ENCODE assay signal across 19 mouse cellular contexts in the genomic region with DNA sequence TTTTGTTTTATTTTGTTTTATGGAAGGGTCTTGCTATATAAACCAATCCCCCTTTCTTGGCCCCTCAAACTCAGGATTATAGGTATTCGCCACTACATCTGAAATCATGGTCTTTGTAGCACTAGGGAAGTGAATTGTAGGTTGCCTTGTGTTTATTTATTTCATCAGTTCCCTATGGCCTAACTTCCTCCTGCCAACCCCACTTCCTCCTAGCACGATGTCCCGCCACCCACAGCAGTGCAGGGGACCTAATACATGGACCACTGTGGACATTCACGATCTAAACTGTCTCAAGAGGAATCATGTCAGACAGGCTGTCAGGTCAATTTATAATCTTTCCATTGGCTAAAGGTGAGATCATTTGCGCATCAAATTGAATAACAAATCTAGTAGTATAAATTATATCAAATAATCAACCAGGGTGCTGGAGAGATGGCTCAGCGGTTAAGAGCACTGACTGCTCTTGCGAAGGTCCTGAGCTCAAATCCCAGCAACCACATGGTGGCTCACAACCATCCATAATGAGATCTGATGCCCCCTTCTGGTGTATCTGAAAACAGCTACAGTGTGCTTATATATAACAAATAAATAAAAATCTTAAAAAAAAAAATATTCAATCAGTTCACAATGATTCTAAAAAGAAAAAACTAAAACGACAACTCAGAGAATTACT. TPM values are rescaled to one million over a fixed set of nuclear protein-coding genes. Genes with fewer than 3 reads are reported as not detected.
DNase-seq lines count a peak whose midpoint lies in the region; ATAC-seq and TF ChIP-seq lines count a peak whose summit lies in the region.
"Had no signal": no experiment of that assay in that cellular context is flagged by ENCODE, and none has a peak within 500 bp of the region (broad histone marks: within the 10 kb centered on the region; RNA-seq: fewer than 3 reads in every experiment).

No protein-coding gene starts in this region.

- DNase-seq in heart, postnatal 0 days (ENCODE audit: low spot score) = no peak
- DNase-seq in heart, adult 9 months (ENCODE audit: low spot score in 2 of 2) = no peak
- no peak for DNase-seq in liver, postnatal 0 days
- no peak for DNase-seq in liver, embryonic 11.5 days (ENCODE audit: low spot score)
- no peak for DNase-seq in adrenal gland, adult 2 months
- no peak for DNase-seq in thymus, postnatal 36 days
- DNase-seq: B cell, adult 2 months; cerebellum, adult 9-10 months; heart, postnatal 36 days; layer of hippocampus, postnatal 36 days; spleen, adult 18-20 months; thymus, postnatal 4 days had no signal

- H3K36me3 ChIP-seq in heart, postnatal 0 days (replicated peaks; ENCODE audit: control insufficient read depth, insufficient read depth, low read length) = peaks cover 38% of the 10 kb centered on the region
- peaks cover 5% of the 10 kb centered on the region for H3K36me3 ChIP-seq in liver, postnatal 0 days (replicated peaks; ENCODE audit: insufficient read depth, low read length)
- H3K36me3 ChIP-seq in liver, embryonic 11.5 days (ENCODE audit: control insufficient read depth, insufficient read depth, low read length) = no peaks in the 10 kb centered on the region
- H3K36me3 ChIP-seq: embryonic facial prominence, embryonic 15.5 days had no signal

- H3K9me3 ChIP-seq in heart, postnatal 0 days (replicated peaks; ENCODE audit: control insufficient read depth, low read length) = no peaks in the 10 kb centered on the region
- H3K9me3 ChIP-seq in liver, postnatal 0 days (ENCODE audit: low read length) = no peaks in the 10 kb centered on the region
- H3K9me3 ChIP-seq in liver, embryonic 11.5 days (ENCODE audit: control insufficient read depth, low read length) = no peaks in the 10 kb centered on the region
- H3K9me3 ChIP-seq: embryonic facial prominence, embryonic 15.5 days; megakaryocyte, embryonic 14.5 days; neural tube, embryonic 13.5 days had no signal

- H3K9ac ChIP-seq in heart, postnatal 0 days (replicated peaks; ENCODE audit: low read depth, low read length) = no peak overlapping the region
- no peak overlapping the region for H3K9ac ChIP-seq in liver, postnatal 0 days (replicated peaks)
- no peak overlapping the region for H3K9ac ChIP-seq in liver, embryonic 11.5 days (ENCODE audit: low read depth, low read length)
- H3K9ac ChIP-seq: embryonic facial prominence, embryonic 15.5 days; neural tube, embryonic 13.5 days had no signal

- peak; percentile 12; the same call in 1 of the 2 replicates for TF ChIP-seq CTCF in heart, postnatal 0 days (IDR thresholded peaks at IDR 0.05; ENCODE audit: low read depth)
- peak; percentile 28; the same call in 1 of the 2 replicates for TF ChIP-seq CTCF in liver, postnatal 0 days (IDR thresholded peaks at IDR 0.05; ENCODE audit: low read depth)
- no peak; the same call in 1 of the 2 replicates for TF ChIP-seq CTCF in bone marrow macrophage, adult 2 months (IDR thresholded peaks at IDR 0.05; ENCODE audit: low read depth, low read length)

- H3K4me3 ChIP-seq in heart, postnatal 0 days (ENCODE audit: low read depth, low read length) = no peak overlapping the region
- H3K4me3 ChIP-seq in liver, postnatal 0 days (ENCODE audit: low read depth, low read length) = no peak overlapping the region
- H3K4me3 ChIP-seq in liver, embryonic 11.5 days (ENCODE audit: low read depth, low read length) = no peak overlapping the region
- no peak overlapping the region for H3K4me3 ChIP-seq in bone marrow macrophage, adult 2 months (ENCODE audit: insufficient read depth, low read length)
- H3K4me3 ChIP-seq: embryonic facial prominence, embryonic 15.5 days; megakaryocyte, embryonic 14.5 days; neural tube, embryonic 13.5 days had no signal

- no peaks in the 10 kb centered on the region for H3K27me3 ChIP-seq in heart, postnatal 0 days (ENCODE audit: control insufficient read depth, insufficient read depth, low read length)
- H3K27me3 ChIP-seq in liver, postnatal 0 days (ENCODE audit: insufficient read depth, low read length) = no peaks in the 10 kb centered on the region
- H3K27me3 ChIP-seq in liver, embryonic 11.5 days (replicated peaks; ENCODE audit: control insufficient read depth, insufficient read depth, low read length) = no peaks in the 10 kb centered on the region
- H3K27me3 ChIP-seq: embryonic facial prominence, embryonic 15.5 days; megakaryocyte, embryonic 14.5 days; neural tube, embryonic 13.5 days had no signal

- 90% methylated on average over 8 of the region's 8 CpGs for WGBS in heart, postnatal 0 days
- WGBS in liver, postnatal 0 days (ENCODE audit: insufficient replicate concordance) = 63% methylated on average over 8 of the region's 8 CpGs
- WGBS in liver, embryonic 11.5 days = 75% methylated on average over 8 of the region's 8 CpGs

- no peaks in the 10 kb centered on the region for H3K4me1 ChIP-seq in heart, postnatal 0 days (ENCODE audit: control insufficient read depth, insufficient read depth)
- H3K4me1 ChIP-seq in liver, postnatal 0 days (ENCODE audit: insufficient read depth) = no peaks in the 10 kb centered on the region
- H3K4me1 ChIP-seq in liver, embryonic 11.5 days (replicated peaks; ENCODE audit: control insufficient read depth, insufficient read depth, low read length) = no peaks in the 10 kb centered on the region
- H3K4me1 ChIP-seq in bone marrow macrophage, adult 2 months (ENCODE audit: control insufficient read depth, insufficient read depth, low read length) = peaks cover 19% of the 10 kb centered on the region
- H3K4me1 ChIP-seq: neural tube, embryonic 13.5 days had no signal

- no peak for TF ChIP-seq EP300 in heart, postnatal 0 days (IDR thresholded peaks at IDR 0.05; ENCODE audit: low read depth)
- no peak for TF ChIP-seq EP300 in liver, postnatal 0 days (IDR thresholded peaks at IDR 0.05; ENCODE audit: low read depth)

- H3K4me2 ChIP-seq in heart, postnatal 0 days (ENCODE audit: low read depth, low read length) = no peak overlapping the region
- no peak overlapping the region for H3K4me2 ChIP-seq in liver, postnatal 0 days (ENCODE audit: low read depth, low read length)
- no peak overlapping the region for H3K4me2 ChIP-seq in liver, embryonic 11.5 days
- H3K4me2 ChIP-seq: embryonic facial prominence, embryonic 15.5 days; heart, embryonic 11.5 days; neural tube, embryonic 13.5 days had no signal

- H3K27ac ChIP-seq in heart, postnatal 0 days (ENCODE audit: low read depth) = no peak overlapping the region
- H3K27ac ChIP-seq in liver, postnatal 0 days (ENCODE audit: low read depth) = 0 out of 2 replicates have a peak overlapping the region, but pooled peaks have one; percentile 11
- no peak overlapping the region for H3K27ac ChIP-seq in liver, embryonic 11.5 days (ENCODE audit: low read depth, low read length)
- H3K27ac ChIP-seq in bone marrow macrophage, adult 2 months (ENCODE audit: insufficient read depth, low read depth, low read length) = peak overlapping the region; percentile 91
- H3K27ac ChIP-seq: embryonic facial prominence, embryonic 15.5 days; neural tube, embryonic 13.5 days had no signal

- TF ChIP-seq POLR2A in bone marrow macrophage, adult 2 months (IDR thresholded peaks at IDR 0.05; ENCODE audit: borderline replicate concordance, low read depth, low read length) = no peak

- no peak for ATAC-seq in heart, postnatal 0 days (ENCODE audit: insufficient read depth, low read depth)
- peak; percentile 55 for ATAC-seq in liver, postnatal 0 days
- no peak for ATAC-seq in liver, embryonic 11.5 days (replicated peaks; ENCODE audit: low FRiP score)
- peak; percentile 89 for ATAC-seq in neutrophil, adult 5-6 weeks (ENCODE audit: extremely low read depth, insufficient number of reproducible peaks, low FRiP score, poor library complexity, severe bottlenecking)
- ATAC-seq: forebrain, embryonic 14.5 days had no signal

RNA-seq across cellular contexts. Expression of gene Akap7, which starts 23.1 kb away (rescaled TPM):
- total RNA-seq in heart, postnatal 0 days (2014; rRNA removed; ENCODE audit: low replicate concordance) = 32.4 and 77.9 TPM in 2 replicates
- 46.3 and 47.6 TPM in 2 replicates for polyA plus RNA-seq in heart, postnatal 0 days (2015; fragmentation: Nextera tagmentation; extraction: Ambion mirVana)
- polyA plus RNA-seq in liver, postnatal 0 days (2015; fragmentation: Nextera tagmentation; extraction: Ambion mirVana) = 15.9 and 21.0 TPM in 2 replicates
- 21.6 and 25.3 TPM in 2 replicates for polyA plus RNA-seq in liver, embryonic 11.5 days (2014; fragmentation: Nextera tagmentation; extraction: Ambion mirVana)
- polyA plus RNA-seq in bone marrow macrophage, adult 2 months (2012; ENCODE audit: insufficient read depth, insufficient read length, missing spikeins) = 16.9 and 26.0 TPM in 2 replicates
- 39.0 and 56.4 TPM in 2 replicates for total RNA-seq in neutrophil, adult 5-6 weeks (2017)
- 10 to 100 TPM; 70.3 to 73.3 TPM for total RNA-seq in adrenal gland, adult 2 months (2021)
- polyA plus RNA-seq in adrenal gland, adult 2 months (2012; rRNA removed) = 1.7 and 1.9 TPM in 2 replicates

Comparison
In these comparisons a context has a peak if more than half of its experiments do, and no peak if none do; other contexts are left out.
1. ATAC-seq: peak in liver, postnatal 0 days (single experiment) and neutrophil, adult 5-6 weeks (single experiment); none in heart, postnatal 0 days (single experiment) and liver, embryonic 11.5 days (single experiment).
2. H3K27ac ChIP-seq: peak in liver, postnatal 0 days (single experiment) and bone marrow macrophage, adult 2 months (single experiment); none in heart, postnatal 0 days (single experiment) and liver, embryonic 11.5 days (single experiment).